Mouse (Mus musculus) ES-E14 (cell line): Measurements from ENCODE around the gene Slc9a8.

Source experiments
- CHD2 ChIP-seq: IDR thresholded peaks from 2 replicates; pipeline ENCODE4 v1.6.1; 2014; ENCODE audit warnings: mild to moderate bottlenecking, low read depth, low read length, inconsistent platforms
- HCFC1 ChIP-seq: IDR thresholded peaks from 2 replicates; pipeline ENCODE4 v1.6.1; 2012; ENCODE audit warnings: low read length, inconsistent platforms, borderline replicate concordance; ENCODE audit not compliant: insufficient read depth
- MAFK ChIP-seq: IDR thresholded peaks from 2 replicates; pipeline ENCODE4 v1.6.1; 2014; ENCODE audit warnings: mild to moderate bottlenecking, low read depth, low read length, inconsistent platforms; ENCODE audit not compliant: insufficient read depth

- no peak for TF ChIP-seq HCFC1
- TF ChIP-seq MAFK: no peak
- no peak for TF ChIP-seq CHD2
Observed at GRCm38 (mm10) chr2:167399012-167399411, 22.5 kb upstream of the Slc9a8 start.
